Mouse (Mus musculus): ENCODE measurements at regions not wholly inside any gene's neighbourhood (a gene's known extent, or its start where the extent isn't known, plus 50 kb on each side); places are given as distances from the start of the nearest gene placed in this dataset.

DNA sequence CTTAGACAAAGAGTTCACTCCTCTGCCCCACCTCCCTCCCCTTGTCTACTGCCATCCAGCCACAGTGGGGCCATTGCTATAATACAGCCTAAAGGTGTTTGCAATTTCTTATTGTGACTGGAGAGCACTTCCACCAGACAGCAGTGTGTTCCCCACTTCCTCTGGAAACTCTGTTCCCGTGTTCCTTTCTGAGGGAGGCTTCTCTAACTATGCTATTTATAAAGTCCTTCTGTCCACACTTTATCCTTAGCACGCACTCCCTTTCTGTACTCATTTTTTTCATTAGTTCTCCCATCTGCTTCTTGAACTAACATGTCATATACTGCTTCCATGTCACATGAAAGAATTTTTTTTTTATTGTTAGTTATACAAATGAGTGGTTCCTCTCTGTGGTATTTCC is 52.0 kb upstream of the 4930432M17Rik start:
- no peak for ATAC-seq
- WGBS: 59% methylated on average over 2 of the region's 2 CpGs

DNA sequence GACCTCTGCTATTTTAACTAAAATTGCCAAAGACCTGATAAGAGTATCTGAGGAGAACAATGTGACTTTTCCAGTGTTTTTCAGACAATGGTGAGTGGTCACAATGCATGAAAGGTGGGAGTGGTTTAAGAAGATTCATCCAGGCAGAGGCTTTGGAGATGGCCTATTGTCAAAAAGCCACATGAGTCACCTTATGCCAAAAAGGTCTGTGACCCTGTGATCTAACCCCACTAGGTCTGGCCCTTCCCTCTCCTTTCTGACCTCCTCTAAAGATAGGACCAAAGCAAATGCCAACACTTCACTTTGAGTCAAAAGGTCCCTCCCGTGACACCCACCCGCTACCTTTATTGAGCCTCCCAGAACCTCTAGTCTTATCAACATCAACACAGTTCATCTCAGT is 52.4 kb upstream of the 4930432M17Rik start:
- TF ChIP-seq CTCF (IDR thresholded peaks at IDR 0.05; ENCODE audit: low read depth): no peak
- ATAC-seq: no peak

More for the DNA sequence above, 52.0 kb upstream of the 4930432M17Rik start:
- Histone ChIP-seq H3K27me3 (replicated peaks; ENCODE audit: control insufficient read depth, insufficient read depth, low read length) (no peaks in the 10 kb centered on the region), H3K9me3 (ENCODE audit: control insufficient read depth) (no peaks in the 10 kb centered on the region), H3K36me3 (ENCODE audit: control insufficient read depth, insufficient read depth) (no peaks in the 10 kb centered on the region), H3K4me1 (replicated peaks; ENCODE audit: control insufficient read depth, insufficient read depth, low read length) (no peaks in the 10 kb centered on the region), H3K4me2 (replicated peaks; ENCODE audit: low read depth) (no peak overlapping the region), H3K9ac (ENCODE audit: low read depth, low read length) (no peak overlapping the region), H3K4me3 (ENCODE audit: low read depth, low read length) (no peak overlapping the region), H3K27ac (ENCODE audit: low read depth, low read length) (no peak overlapping the region)
- TF ChIP-seq CTCF (IDR thresholded peaks at IDR 0.05; ENCODE audit: low read depth): no peak

DNA sequence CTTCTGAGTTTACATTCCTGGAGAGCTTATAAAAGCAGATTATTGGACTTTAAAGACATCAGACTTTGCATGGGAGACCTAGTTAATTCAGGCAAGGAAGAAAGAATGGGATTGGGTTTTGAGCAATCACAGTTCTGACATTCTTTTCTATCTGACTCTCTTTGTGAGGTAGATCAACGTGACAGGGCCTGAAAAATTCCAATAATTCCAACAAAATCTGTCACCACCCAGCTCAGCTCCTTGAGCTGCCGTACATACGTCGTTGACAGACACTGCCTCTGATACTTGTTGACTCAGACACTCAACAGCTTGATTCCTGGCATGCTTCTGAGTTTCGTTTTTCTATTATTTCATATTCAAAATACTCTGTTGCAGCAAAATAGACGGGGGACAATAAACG is 53.2 kb upstream of the 4930432M17Rik start:
- no peak overlapping the region for H3K9ac ChIP-seq (ENCODE audit: low read depth, low read length)
- no peak overlapping the region for H3K4me2 ChIP-seq (replicated peaks; ENCODE audit: low read depth)
- H3K9me3 ChIP-seq (ENCODE audit: control insufficient read depth): no peaks in the 10 kb centered on the region
- H3K27ac ChIP-seq (ENCODE audit: low read depth, low read length): no peak overlapping the region
- no peak for ATAC-seq
- 63% methylated on average over 7 of the region's 7 CpGs for WGBS
- no peak overlapping the region for H3K4me3 ChIP-seq (ENCODE audit: low read depth, low read length)
- H3K4me1 ChIP-seq (replicated peaks; ENCODE audit: control insufficient read depth, insufficient read depth, low read length): no peaks in the 10 kb centered on the region
- no peak for TF ChIP-seq CTCF (IDR thresholded peaks at IDR 0.05; ENCODE audit: low read depth)
- no peaks in the 10 kb centered on the region; the same call in 1 of the 2 replicates for H3K27me3 ChIP-seq (replicated peaks; ENCODE audit: control insufficient read depth, insufficient read depth, low read length)
- no peaks in the 10 kb centered on the region for H3K36me3 ChIP-seq (ENCODE audit: control insufficient read depth, insufficient read depth)

More for the DNA sequence above, 52.4 kb upstream of the 4930432M17Rik start:
- no peak overlapping the region for H3K4me2 ChIP-seq (replicated peaks; ENCODE audit: low read depth)
- no peaks in the 10 kb centered on the region for H3K9me3 ChIP-seq (ENCODE audit: control insufficient read depth)
- no peak overlapping the region for H3K27ac ChIP-seq (ENCODE audit: low read depth, low read length)
- H3K9ac ChIP-seq (ENCODE audit: low read depth, low read length): no peak overlapping the region
- 83% methylated on average over 2 of the region's 2 CpGs for WGBS
- no peaks in the 10 kb centered on the region for H3K36me3 ChIP-seq (ENCODE audit: control insufficient read depth, insufficient read depth)
- H3K4me1 ChIP-seq (replicated peaks; ENCODE audit: control insufficient read depth, insufficient read depth, low read length): no peaks in the 10 kb centered on the region
- no peak overlapping the region for H3K4me3 ChIP-seq (ENCODE audit: low read depth, low read length)
- no peaks in the 10 kb centered on the region for H3K27me3 ChIP-seq (replicated peaks; ENCODE audit: control insufficient read depth, insufficient read depth, low read length)

DNA sequence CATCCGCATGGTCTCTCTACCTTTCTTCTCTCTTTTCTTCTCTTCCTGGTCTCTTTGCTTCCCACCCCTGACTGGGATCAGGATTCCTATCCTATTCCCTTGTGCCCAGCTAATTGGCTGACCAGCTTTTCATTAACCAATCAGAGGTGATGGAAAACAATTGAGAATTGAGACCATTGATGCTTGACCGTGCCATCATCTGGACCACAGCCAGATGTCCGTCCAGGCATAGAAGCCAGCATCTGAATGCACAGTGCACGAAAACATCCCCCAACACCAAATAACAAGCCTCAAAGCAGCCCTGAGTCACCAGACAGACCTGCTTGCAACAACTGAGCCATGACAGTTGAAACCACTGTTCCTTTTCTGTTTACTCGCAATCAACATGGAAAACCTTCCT is 54.5 kb upstream of the 4930432M17Rik start:
- TF ChIP-seq CTCF (IDR thresholded peaks at IDR 0.05; ENCODE audit: low read depth): no peak
- Histone ChIP-seq H3K4me1 (replicated peaks; ENCODE audit: control insufficient read depth, insufficient read depth, low read length) (no peaks in the 10 kb centered on the region), H3K4me3 (ENCODE audit: low read depth, low read length) (no peak overlapping the region), H3K27ac (ENCODE audit: low read depth, low read length) (no peak overlapping the region), H3K9ac (ENCODE audit: low read depth, low read length) (no peak overlapping the region), H3K9me3 (ENCODE audit: control insufficient read depth) (no peaks in the 10 kb centered on the region), H3K36me3 (ENCODE audit: control insufficient read depth, insufficient read depth) (no peaks in the 10 kb centered on the region), H3K4me2 (replicated peaks; ENCODE audit: low read depth) (no peak overlapping the region), H3K27me3 (replicated peaks; ENCODE audit: control insufficient read depth, insufficient read depth, low read length) (no peaks in the 10 kb centered on the region; the same call in 1 of the 2 replicates)
- ATAC-seq: no peak
- 94% methylated on average over 5 of the region's 5 CpGs for WGBS

DNA sequence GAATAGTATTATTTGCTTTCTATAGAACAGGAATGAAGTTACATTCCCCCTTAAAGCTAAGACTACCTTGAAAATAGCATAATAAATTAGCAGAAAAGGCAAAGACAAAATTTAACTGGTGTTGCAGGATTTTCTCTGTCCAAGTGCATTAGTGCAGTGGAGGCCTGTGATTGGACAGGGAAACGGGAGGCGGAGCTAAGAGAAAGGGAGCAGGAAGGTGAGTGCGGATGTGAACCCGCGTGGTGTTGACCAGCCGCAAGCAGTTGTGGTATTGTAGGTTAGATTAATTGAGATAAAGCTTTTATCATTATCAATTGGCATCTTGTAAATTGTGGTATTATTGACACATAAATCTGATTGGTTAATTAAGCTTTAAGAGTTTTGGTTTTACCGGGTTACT is 55.8 kb upstream of the 4930432M17Rik start:
- ATAC-seq: no peak
- no peak overlapping the region for H3K9ac ChIP-seq (ENCODE audit: low read depth, low read length)
- 85% methylated on average over 7 of the region's 7 CpGs for WGBS
- H3K4me2 ChIP-seq (replicated peaks; ENCODE audit: low read depth): no peak overlapping the region
- TF ChIP-seq CTCF (IDR thresholded peaks at IDR 0.05; ENCODE audit: low read depth): no peak
- H3K27me3 ChIP-seq (replicated peaks; ENCODE audit: control insufficient read depth, insufficient read depth, low read length): no peaks in the 10 kb centered on the region; the same call in 1 of the 2 replicates
- no peaks in the 10 kb centered on the region for H3K36me3 ChIP-seq (ENCODE audit: control insufficient read depth, insufficient read depth)
- no peak overlapping the region for H3K27ac ChIP-seq (ENCODE audit: low read depth, low read length)
- H3K4me3 ChIP-seq (ENCODE audit: low read depth, low read length): no peak overlapping the region
- no peaks in the 10 kb centered on the region for H3K4me1 ChIP-seq (replicated peaks; ENCODE audit: control insufficient read depth, insufficient read depth, low read length)
- H3K9me3 ChIP-seq (ENCODE audit: control insufficient read depth): no peaks in the 10 kb centered on the region

DNA sequence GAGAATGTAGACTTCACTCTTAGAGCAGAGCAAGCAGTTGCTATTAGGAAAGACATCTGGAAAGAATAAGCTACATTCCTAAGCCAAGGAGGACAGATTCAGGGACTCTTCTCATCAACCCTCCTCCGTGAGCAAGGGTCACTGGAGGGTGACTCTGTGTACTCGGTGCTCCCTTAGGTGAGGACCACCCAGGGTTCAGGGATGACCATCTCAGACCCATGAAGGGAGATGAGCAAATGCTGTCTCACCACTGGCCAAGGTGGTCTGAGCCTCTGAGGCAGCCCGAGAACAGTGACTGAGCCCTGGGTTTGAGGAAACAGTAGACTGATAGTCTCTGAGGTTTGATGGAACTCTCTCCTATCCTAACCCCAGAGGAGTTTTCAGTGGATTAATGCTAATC is 57.3 kb upstream of the 4930432M17Rik start:
- H3K9me3 ChIP-seq (ENCODE audit: control insufficient read depth): no peaks in the 10 kb centered on the region
- 75% methylated on average over 3 of the region's 3 CpGs for WGBS

DNA sequence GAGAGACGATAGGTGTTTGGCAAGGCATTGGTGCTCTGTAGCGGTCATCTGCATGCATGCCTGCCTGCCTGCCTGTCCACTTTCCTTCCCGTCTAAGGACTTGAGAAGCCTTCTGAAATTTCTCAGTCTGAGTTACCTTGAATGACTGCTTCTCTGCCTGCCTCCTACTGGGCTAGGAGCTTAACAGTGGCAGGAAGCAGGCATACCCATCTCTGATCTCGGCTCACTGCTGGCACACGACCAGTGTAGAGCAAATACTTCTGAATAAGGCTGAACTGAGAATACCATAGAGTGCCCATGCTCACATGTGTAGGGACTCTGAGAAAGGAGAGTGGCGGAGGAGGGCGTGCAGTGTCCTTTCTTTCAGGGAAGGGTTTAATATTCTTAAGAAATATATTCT is 60.7 kb upstream of the 4930432M17Rik start:
- H3K9ac ChIP-seq (ENCODE audit: low read depth, low read length): no peak overlapping the region
- H3K27ac ChIP-seq (ENCODE audit: low read depth, low read length): no peak overlapping the region
- no peaks in the 10 kb centered on the region; the same call in 1 of the 2 replicates for H3K27me3 ChIP-seq (replicated peaks; ENCODE audit: control insufficient read depth, insufficient read depth, low read length)
- H3K36me3 ChIP-seq (ENCODE audit: control insufficient read depth, insufficient read depth): no peaks in the 10 kb centered on the region
- WGBS: 89% methylated on average over 7 of the region's 7 CpGs
- peaks cover 2% of the 10 kb centered on the region; the same call in 1 of the 2 replicates for H3K4me1 ChIP-seq (replicated peaks; ENCODE audit: control insufficient read depth, insufficient read depth, low read length)
- no peak for ATAC-seq
- H3K4me2 ChIP-seq (replicated peaks; ENCODE audit: low read depth): no peak overlapping the region
- H3K9me3 ChIP-seq (ENCODE audit: control insufficient read depth): no peaks in the 10 kb centered on the region
- TF ChIP-seq CTCF (IDR thresholded peaks at IDR 0.05; ENCODE audit: low read depth): no peak
- no peak overlapping the region for H3K4me3 ChIP-seq (ENCODE audit: low read depth, low read length)

More for the DNA sequence above, 57.3 kb upstream of the 4930432M17Rik start:
- no peak overlapping the region for H3K4me2 ChIP-seq (replicated peaks; ENCODE audit: low read depth)
- H3K36me3 ChIP-seq (ENCODE audit: control insufficient read depth, insufficient read depth): no peaks in the 10 kb centered on the region
- TF ChIP-seq CTCF (IDR thresholded peaks at IDR 0.05; ENCODE audit: low read depth): no peak
- H3K27ac ChIP-seq (ENCODE audit: low read depth, low read length): no peak overlapping the region
- no peak overlapping the region for H3K4me3 ChIP-seq (ENCODE audit: low read depth, low read length)
- ATAC-seq: no peak
- H3K9ac ChIP-seq (ENCODE audit: low read depth, low read length): no peak overlapping the region
- H3K4me1 ChIP-seq (replicated peaks; ENCODE audit: control insufficient read depth, insufficient read depth, low read length): no peaks in the 10 kb centered on the region
- no peaks in the 10 kb centered on the region; the same call in 1 of the 2 replicates for H3K27me3 ChIP-seq (replicated peaks; ENCODE audit: control insufficient read depth, insufficient read depth, low read length)

Measured in intestine, postnatal 0 days (tissue).